Comparison of ENCODE assay signal across 8 mouse cellular contexts in the genomic region with DNA sequence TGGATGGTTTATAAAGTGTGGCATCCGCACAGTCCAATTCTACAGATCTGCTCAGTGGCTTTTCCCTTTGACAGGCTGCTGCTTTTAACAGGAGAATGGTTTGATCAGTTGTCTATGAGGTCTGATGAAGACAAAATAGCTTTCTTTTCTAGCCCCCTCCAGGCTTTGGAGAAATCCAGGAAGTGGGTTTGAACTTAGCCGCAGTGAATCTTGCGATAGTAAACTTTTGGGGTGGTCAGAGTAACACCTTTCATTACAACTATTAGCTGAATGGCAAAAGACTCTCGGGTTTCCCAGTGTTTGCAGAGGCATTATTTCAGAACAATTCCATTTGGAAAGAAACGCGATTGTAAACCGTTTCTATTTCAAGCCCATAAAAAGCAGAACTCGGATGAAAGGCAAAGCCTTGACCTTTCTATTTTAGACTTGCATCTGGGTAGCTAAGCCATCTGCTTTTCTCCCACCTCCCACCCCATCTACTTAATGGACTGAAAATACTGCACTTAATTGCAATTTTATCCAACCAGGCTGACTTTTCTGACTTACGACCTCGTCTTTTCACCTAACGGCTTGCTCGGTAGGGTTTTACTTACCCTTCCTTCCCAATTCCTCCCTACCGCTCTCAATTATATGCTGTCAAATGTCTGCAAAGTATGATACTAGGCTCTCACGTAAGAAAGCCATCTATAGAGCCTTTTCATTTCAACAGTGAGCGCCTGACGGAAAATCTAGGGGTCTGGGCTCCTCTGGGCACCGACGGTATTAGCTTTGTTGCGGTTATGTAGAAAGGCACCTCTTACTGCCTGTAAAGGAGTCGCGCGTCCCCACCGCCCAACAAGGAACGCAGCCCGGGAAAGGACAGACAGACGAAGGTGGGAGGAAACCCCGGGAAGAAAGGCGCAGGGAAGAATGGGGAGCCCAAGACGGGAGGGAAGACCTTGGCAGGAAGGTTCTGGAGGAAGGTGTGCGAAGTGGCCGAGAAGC. TPM values are rescaled to one million over a fixed set of nuclear protein-coding genes. Genes with fewer than 3 reads are reported as not detected.
DNase-seq lines count a peak whose midpoint lies in the region; ATAC-seq and TF ChIP-seq lines count a peak whose summit lies in the region.

No protein-coding gene starts in this region.

- peaks cover 0 to 14% of the 10 kb centered on the region in 2 experiments; a peak in 2 of 4 replicates for H3K4me1 ChIP-seq in CH12.LX (ENCODE audit: control insufficient read depth in 1 of 2, insufficient read depth in 2 of 2)
- H3K4me1 ChIP-seq in heart, embryonic 15.5 days (replicated peaks): peaks cover 14% of the 10 kb centered on the region
- H3K4me1 ChIP-seq in midbrain, postnatal 0 days (ENCODE audit: insufficient read depth, low read length): no peaks in the 10 kb centered on the region

- TF ChIP-seq EP300 in CH12.LX (IDR thresholded peaks at IDR 0.05; ENCODE audit: low read length): no peak

- H3K9ac ChIP-seq in CH12.LX (ENCODE audit: insufficient read depth, low read depth): peak overlapping the region; percentile 40; the same call in 1 of the 2 replicates
- H3K9ac ChIP-seq in heart, embryonic 15.5 days: peak overlapping the region; percentile 65
- peak overlapping the region; percentile 88 for H3K9ac ChIP-seq in midbrain, postnatal 0 days (replicated peaks; ENCODE audit: low read length, poor library complexity, severe bottlenecking)

- H3K9me3 ChIP-seq in CH12.LX (replicated peaks; ENCODE audit: low read length): no peaks in the 10 kb centered on the region
- H3K9me3 ChIP-seq in heart, embryonic 15.5 days (replicated peaks): no peaks in the 10 kb centered on the region
- no peaks in the 10 kb centered on the region for H3K9me3 ChIP-seq in midbrain, postnatal 0 days (ENCODE audit: low read length)

- intact Hi-C loops in gastrocnemius, adult 2 months (cut with DNase I): no loop called here
- intact Hi-C loops in gastrocnemius, postnatal 36 days (cut with DNase I): no loop called here
- intact Hi-C loops in left cerebral cortex, postnatal 36 days (cut with DNase I): no loop called here

- no peak for DNase-seq in gastrocnemius, adult 2 months
- DNase-seq in gastrocnemius, postnatal 36 days: no peak
- no peak for DNase-seq in CH12.LX (ENCODE audit: extremely low read depth)
- DNase-seq in cerebellum, postnatal 25 days: peak; percentile 9 to 20
- DNase-seq in left cerebral cortex, postnatal 36 days (ENCODE audit: low spot score in 2 of 2): peak; percentile 38 to 47
- peak; percentile 27 for DNase-seq in midbrain, postnatal 0 days (ENCODE audit: low spot score)

- no peak for TF ChIP-seq CTCF in gastrocnemius, adult 2 months (IDR thresholded peaks at IDR 0.05)
- TF ChIP-seq CTCF in CH12.LX (conservative IDR thresholded peaks at IDR 0.05 in 1 of 2, IDR thresholded peaks at IDR 0.05 in 1 of 2; ENCODE audit: low read depth in 2 of 2, low read length in 2 of 2): no peak
- no peak for TF ChIP-seq CTCF in midbrain, postnatal 0 days (IDR thresholded peaks at IDR 0.05)

- peak overlapping the region; percentile 69 for H3K4me2 ChIP-seq in CH12.LX (ENCODE audit: insufficient read depth, low read depth, poor library complexity, severe bottlenecking)
- peak overlapping the region; percentile 77 for H3K4me2 ChIP-seq in heart, embryonic 15.5 days
- peak overlapping the region; percentile 56 for H3K4me2 ChIP-seq in midbrain, postnatal 0 days (ENCODE audit: low read depth, low read length, poor library complexity, severe bottlenecking)

- no peak for TF ChIP-seq RAD21 in CH12.LX (IDR thresholded peaks at IDR 0.05; ENCODE audit: low read depth, low read length)

- dilution Hi-C loops in CH12.LX (cut with MboI; ENCODE audit: extremely low pct_ligation_motif_present, extremely low pct_unique_long_range_greater_than_20kb, low sequenced_read_pairs): no loop called here

- ATAC-seq in heart, embryonic 15.5 days (replicated peaks; ENCODE audit: insufficient number of reproducible peaks, insufficient read depth, low FRiP score, low read depth): no peak
- ATAC-seq in midbrain, postnatal 0 days (ENCODE audit: low FRiP score): no peak
- no peak for ATAC-seq in activated CD4-positive, CD25-positive, alpha-beta regulatory T cell, adult 4 months

- no peaks in the 10 kb centered on the region for H3K79me2 ChIP-seq in CH12.LX (replicated peaks; ENCODE audit: control insufficient read depth, extremely low read depth, insufficient read depth, poor library complexity, severe bottlenecking)

- no peak for TF ChIP-seq POLR2A in CH12.LX (IDR thresholded peaks at IDR 0.05; ENCODE audit: low read depth, low read length)

- H3K27me3 ChIP-seq in CH12.LX (replicated peaks): peaks cover 31% of the 10 kb centered on the region
- peaks cover 8% of the 10 kb centered on the region; the same call in 1 of the 2 replicates for H3K27me3 ChIP-seq in heart, embryonic 15.5 days
- H3K27me3 ChIP-seq in midbrain, postnatal 0 days (ENCODE audit: insufficient read depth, low read length): no peaks in the 10 kb centered on the region

- H3K4me3 ChIP-seq in gastrocnemius, adult 2 months: peak overlapping the region; percentile 87
- peak overlapping the region; percentile 43 to 80 (median 71) for H3K4me3 ChIP-seq in CH12.LX (replicated peaks in 1 of 3; ENCODE audit: low read depth in 2 of 3, low read length in 2 of 3, poor library complexity in 1 of 3)
- H3K4me3 ChIP-seq in heart, embryonic 15.5 days: peak overlapping the region; percentile 65
- peak overlapping the region; percentile 98 for H3K4me3 ChIP-seq in midbrain, postnatal 0 days (ENCODE audit: low read depth, low read length)

- in situ Hi-C loops in CH12.LX (cut with MboI; ENCODE audit: low pct_ligation_motif_present, low pct_unique_long_range_greater_than_20kb, low sequenced_read_pairs): no loop called here

- no peaks in the 10 kb centered on the region for H3K36me3 ChIP-seq in CH12.LX (replicated peaks in 1 of 2; ENCODE audit: control insufficient read depth in 1 of 2, insufficient read depth in 1 of 2, low read length in 1 of 2)
- no peaks in the 10 kb centered on the region for H3K36me3 ChIP-seq in heart, embryonic 15.5 days
- H3K36me3 ChIP-seq in midbrain, postnatal 0 days (ENCODE audit: insufficient read depth, low read length): no peaks in the 10 kb centered on the region

- WGBS in heart, embryonic 15.5 days: 6% methylated on average over 31 of the region's 31 CpGs
- WGBS in midbrain, postnatal 0 days: 2% methylated on average over 31 of the region's 31 CpGs

- H3K27ac ChIP-seq in gastrocnemius, adult 2 months: peak overlapping the region; percentile 24
- H3K27ac ChIP-seq in CH12.LX (ENCODE audit: insufficient read depth, low read depth): no peak overlapping the region
- H3K27ac ChIP-seq in heart, embryonic 15.5 days: peak overlapping the region; percentile 48; the same call in 1 of the 2 replicates
- peak overlapping the region; percentile 84 for H3K27ac ChIP-seq in midbrain, postnatal 0 days (ENCODE audit: low read depth, low read length)

TF ChIP-seq in CH12.LX, 34 proteins besides CTCF, POLR2A, EP300 and RAD21:
- TF ChIP-seq ZMIZ1 (IDR thresholded peaks at IDR 0.05; ENCODE audit: low read depth, low read length): no peak

RNA-seq across cellular contexts. Expression of a gene that starts 1.2 kb away (rescaled TPM):
- total RNA-seq in gastrocnemius, adult 2 months (2021): under 1 TPM; 0.36 to 0.50 TPM
- under 1 TPM; 0.32 to 0.46 TPM for total RNA-seq in gastrocnemius, postnatal 36 days (2021)
- 0.50 and 0.64 TPM in 2 replicates for total RNA-seq in CH12.LX (2012; rRNA removed)
- 0.66 and 0.74 TPM in 2 replicates for total RNA-seq in CH12.LX (2014; rRNA removed)
- polyA plus RNA-seq in CH12.LX (2012; ENCODE audit: insufficient read length, low read depth): 0.86 and 1.1 TPM in 2 replicates
- 5.3 and 6.2 TPM in 2 replicates for polyA plus RNA-seq in heart, embryonic 15.5 days (2015; fragmentation: Nextera tagmentation; extraction: Ambion mirVana)
- 100 to 1,000 TPM; 146 to 158 TPM for total RNA-seq in left cerebral cortex, postnatal 36 days (2021)
- total RNA-seq in midbrain, postnatal 0 days (2014; rRNA removed): 78.4 and 102 TPM in 2 replicates
- 19.2 and 20.8 TPM in 2 replicates for polyA plus RNA-seq in midbrain, postnatal 0 days (2015; fragmentation: Nextera tagmentation; extraction: Ambion mirVana)
- polyA plus RNA-seq in activated CD4-positive, CD25-positive, alpha-beta regulatory T cell, adult 4 months (2017; shearing (Covaris generic)): under 1 TPM; 0.32 to 0.85 TPM

RNA-seq across cellular contexts. Expression of a gene that starts 47.1 kb away (rescaled TPM):
- total RNA-seq in gastrocnemius, adult 2 months (2021): under 1 TPM; 0.26 to 0.45 TPM
- total RNA-seq in gastrocnemius, postnatal 36 days (2021): under 1 TPM; 0.32 to 0.41 TPM
- total RNA-seq in CH12.LX (2012; rRNA removed): 5.3 and 6.8 TPM in 2 replicates
- 5.6 and 6.3 TPM in 2 replicates for total RNA-seq in CH12.LX (2014; rRNA removed)
- polyA plus RNA-seq in CH12.LX (2012; ENCODE audit: insufficient read length, low read depth): 4.8 and 6.1 TPM in 2 replicates
- 8.5 and 9.5 TPM in 2 replicates for polyA plus RNA-seq in heart, embryonic 15.5 days (2015; fragmentation: Nextera tagmentation; extraction: Ambion mirVana)
- total RNA-seq in left cerebral cortex, postnatal 36 days (2021): 1 to 10 TPM; 3.5 to 4.4 TPM
- total RNA-seq in midbrain, postnatal 0 days (2014; rRNA removed): 2.0 and 2.4 TPM in 2 replicates
- polyA plus RNA-seq in midbrain, postnatal 0 days (2015; fragmentation: Nextera tagmentation; extraction: Ambion mirVana): 1.8 and 2.1 TPM in 2 replicates
- polyA plus RNA-seq in activated CD4-positive, CD25-positive, alpha-beta regulatory T cell, adult 4 months (2017; shearing (Covaris generic)): 1 to 10 TPM; 1.2 to 1.6 TPM

RNA-seq across cellular contexts. Expression of a gene that starts 47.3 kb away (rescaled TPM):
- total RNA-seq in gastrocnemius, adult 2 months (2021): not detected
- not detected for total RNA-seq in gastrocnemius, postnatal 36 days (2021)
- total RNA-seq in CH12.LX (2012; rRNA removed): 1.4 and 1.5 TPM in 2 replicates
- total RNA-seq in CH12.LX (2014; rRNA removed): 1.4 and 2.1 TPM in 2 replicates
- polyA plus RNA-seq in CH12.LX (2012; ENCODE audit: insufficient read length, low read depth): 1.3 and 1.6 TPM in 2 replicates
- 0.24 and 0.27 TPM in 2 replicates for polyA plus RNA-seq in heart, embryonic 15.5 days (2015; fragmentation: Nextera tagmentation; extraction: Ambion mirVana)
- total RNA-seq in left cerebral cortex, postnatal 36 days (2021): under 1 TPM; 0.10 to 0.68 TPM
- total RNA-seq in midbrain, postnatal 0 days (2014; rRNA removed): 0.66 and 4.0 TPM in 2 replicates
- polyA plus RNA-seq in midbrain, postnatal 0 days (2015; fragmentation: Nextera tagmentation; extraction: Ambion mirVana): 0.31 and 0.35 TPM in 2 replicates
- polyA plus RNA-seq in activated CD4-positive, CD25-positive, alpha-beta regulatory T cell, adult 4 months (2017; shearing (Covaris generic)): under 1 TPM; 0.22 to 0.58 TPM

Comparison
In these comparisons a context has a peak if more than half of its experiments do, and no peak if none do; other contexts are left out.
1. DNase-seq: peak in cerebellum, postnatal 25 days (2 of 2), left cerebral cortex, postnatal 36 days (2 of 2) and midbrain, postnatal 0 days (single experiment); none in gastrocnemius, adult 2 months (single experiment), gastrocnemius, postnatal 36 days (0 of 2) and CH12.LX (single experiment).
2. RNA of a gene that starts 1.2 kb away (total RNA-seq): 146 to 158 TPM in left cerebral cortex, postnatal 36 days and 78.4 to 102 TPM in midbrain, postnatal 0 days; 0.50 to 0.74 TPM in CH12.LX, 0.36 to 0.50 TPM in gastrocnemius, adult 2 months and 0.32 to 0.46 TPM in gastrocnemius, postnatal 36 days; every median in the first group is over 10 times any median in the second.
3. Peak in every context shown above with its lines, with median percentiles within 50 percentile points of each other: H3K4me3 ChIP-seq, H3K4me2 ChIP-seq and H3K9ac ChIP-seq.